Mouse (Mus musculus): ENCODE data around the gene Zbtb49. TPM values are rescaled to one million over a fixed set of nuclear protein-coding genes. Genes with fewer than 3 reads are reported as not detected.

Zbtb49 gene
- polyA plus RNA-seq (2014; fragmentation: Illumina TruSeq; extraction: RNeasy Lipid Tissue Mini Kit (QIAGEN cat#74804); ENCODE audit: low read depth, low replicate concordance): 2.3 TPM

DNA sequence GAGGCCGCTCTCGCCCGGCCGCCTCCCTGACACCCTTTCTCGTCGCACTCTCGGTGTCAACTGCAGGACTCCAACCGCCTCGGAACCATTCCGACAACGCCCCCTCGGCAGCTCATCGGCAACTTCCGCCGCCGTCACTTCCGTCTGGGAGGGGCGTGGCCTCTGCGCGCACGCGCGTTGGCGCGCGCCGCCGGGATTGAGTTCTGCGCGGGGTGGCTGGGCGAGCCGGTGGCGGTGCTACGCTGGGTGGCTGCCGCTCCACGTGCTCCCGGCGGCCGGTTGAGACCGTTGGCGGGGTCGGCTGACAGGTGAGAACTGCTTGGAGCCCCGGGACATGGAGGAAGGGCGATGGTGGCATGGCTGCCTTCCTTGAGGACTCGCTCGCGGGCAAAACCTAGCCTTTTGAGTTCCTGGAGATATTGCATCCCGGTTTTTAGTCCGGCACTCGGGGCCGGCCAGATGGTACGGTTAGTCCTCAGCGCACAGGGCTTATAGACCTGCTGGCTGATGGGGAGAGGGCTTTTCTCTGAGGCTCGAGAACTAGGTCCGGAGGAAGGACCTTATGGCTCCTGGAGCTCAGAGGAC, at the start of gene Zbtb49, which contains the start of gene Lyar:
TSS of gene Zbtb49 (minus strand) at position 130 of the 585 bp plus-strand sequence.
TSS of gene Lyar (plus strand) at position 143 of the 585 bp plus-strand sequence.

DNA sequence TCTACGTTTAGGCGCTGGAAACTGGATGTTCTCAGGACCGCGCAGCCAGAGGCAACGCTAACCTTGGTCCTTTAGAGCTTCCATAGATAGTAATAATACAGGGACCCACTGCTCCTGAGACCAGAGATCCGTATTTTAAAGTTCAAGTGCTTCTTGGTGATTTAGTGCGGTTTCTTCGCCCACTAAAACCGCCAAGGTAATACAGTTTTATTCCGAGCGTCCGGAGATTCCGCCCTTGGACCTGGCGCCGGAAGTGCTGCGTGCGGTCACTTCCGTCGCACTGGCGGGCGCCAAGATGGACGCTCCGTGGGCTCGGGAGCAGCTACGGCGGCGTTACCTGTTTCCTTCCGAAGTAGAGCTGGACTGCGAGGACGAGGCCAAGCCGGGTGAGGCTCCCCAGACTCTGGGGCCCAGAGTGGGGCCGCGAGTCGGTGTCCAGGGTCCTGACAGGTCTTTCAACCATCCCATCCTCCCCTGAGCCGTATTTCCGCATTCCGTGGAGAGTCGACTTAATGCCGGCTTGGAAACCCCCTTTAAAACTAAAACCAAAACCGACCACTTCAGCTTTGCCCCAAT, 39.9 kb upstream of the Zbtb49 start, which contains the start of gene Tmem128:
TSS of gene Tmem128 (plus strand) at position 79 of the 576 bp plus-strand sequence.

DNA sequence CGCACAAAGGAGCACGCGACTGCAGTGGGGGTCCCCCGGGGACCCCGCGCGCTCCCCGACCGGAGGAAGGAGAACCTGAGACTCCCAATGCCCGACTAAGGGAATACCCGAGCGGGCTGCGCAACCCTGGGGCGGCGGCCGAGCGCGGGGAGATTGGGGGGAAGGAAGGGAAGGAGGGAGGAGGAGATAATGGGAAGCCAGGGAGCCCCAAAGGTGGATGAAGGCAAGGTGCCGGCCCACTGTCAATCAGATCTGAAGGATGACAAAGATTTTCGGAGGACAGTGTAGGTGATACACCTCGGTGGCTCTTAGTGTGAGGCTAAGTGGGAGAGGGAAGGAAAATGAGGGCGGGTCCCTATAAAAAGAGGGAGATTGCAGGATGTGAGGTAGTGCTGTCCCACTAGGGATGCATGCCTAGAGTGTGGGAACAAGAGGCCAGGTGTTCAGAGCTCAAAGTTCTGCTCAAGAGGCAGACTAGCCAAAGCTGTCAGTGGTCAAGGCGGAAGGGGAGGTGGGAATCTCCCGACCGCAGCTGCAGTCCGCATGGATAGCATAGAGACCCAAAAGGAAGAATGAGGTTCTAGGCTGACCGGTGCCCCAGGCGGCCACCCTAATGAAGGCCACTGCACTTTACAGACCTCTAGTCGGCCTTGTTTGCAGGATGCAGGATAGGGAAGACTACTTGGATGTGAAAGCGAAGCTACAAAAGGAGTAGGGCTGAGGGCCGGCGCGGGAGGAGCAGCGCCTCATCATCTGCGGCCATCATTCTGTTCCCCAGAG, 60.4 kb downstream of the Zbtb49 start, which contains the start of gene Nsg1:
TSS of gene Nsg1 (minus strand) at position 274 of the 780 bp plus-strand sequence.

Other genes starting within 250 kb of the Zbtb49 start
- 27.3 TPM for gene Stx18, start 181.7 kb downstream of the Zbtb49 start, polyA plus RNA-seq (2014; fragmentation: Illumina TruSeq; extraction: RNeasy Lipid Tissue Mini Kit (QIAGEN cat#74804); ENCODE audit: low read depth, low replicate concordance)
- gene Nsg1, start 60.5 kb downstream of the Zbtb49 start, polyA plus RNA-seq (2014; fragmentation: Illumina TruSeq; extraction: RNeasy Lipid Tissue Mini Kit (QIAGEN cat#74804); ENCODE audit: low read depth, low replicate concordance): 5.9 TPM
- 29.6 TPM for gene Lyar, start within 50 bp of the Zbtb49 start, polyA plus RNA-seq (2014; fragmentation: Illumina TruSeq; extraction: RNeasy Lipid Tissue Mini Kit (QIAGEN cat#74804); ENCODE audit: low read depth, low replicate concordance)
- 81.3 TPM for gene Tmem128, start 39.7 kb upstream of the Zbtb49 start, polyA plus RNA-seq (2014; fragmentation: Illumina TruSeq; extraction: RNeasy Lipid Tissue Mini Kit (QIAGEN cat#74804); ENCODE audit: low read depth, low replicate concordance)
- gene Otop1, start 55.5 kb upstream of the Zbtb49 start, polyA plus RNA-seq (2014; fragmentation: Illumina TruSeq; extraction: RNeasy Lipid Tissue Mini Kit (QIAGEN cat#74804); ENCODE audit: low read depth, low replicate concordance): not detected
- not detected for gene Drd5, start 98.9 kb upstream of the Zbtb49 start, polyA plus RNA-seq (2014; fragmentation: Illumina TruSeq; extraction: RNeasy Lipid Tissue Mini Kit (QIAGEN cat#74804); ENCODE audit: low read depth, low replicate concordance)